Mouse (Mus musculus) forebrain, embryonic 10.5 days (tissue): Measurements from ENCODE around the gene Il31ra. TPM values are rescaled to one million over a fixed set of nuclear protein-coding genes. Genes with fewer than 3 reads are reported as not detected.
"Not testable (repeated sequence)": the region's sequence is repeated elsewhere in the genome, so short reads cannot be mapped to it uniquely, and the experiment has no call there.

Source experiments
- DNase-seq: peaks from one replicate; pipeline ENCODE4 v3.0.0-alpha.2; 2017; ENCODE audit warnings: low spot score; ENCODE audit errors: extremely low spot score
- H3K27ac ChIP-seq: fragments of 300-500 bp; sonication (generic); 2 replicates; pipeline ENCODE4 v1.5.1; 2016; ENCODE audit warnings: mild to moderate bottlenecking
- H3K27me3 ChIP-seq: fragments of 300-500 bp; sonication (generic); 2 replicates; pipeline ENCODE4 v1.6.1; 2016; ENCODE audit warnings: mild to moderate bottlenecking; ENCODE audit not compliant: poor library complexity, severe bottlenecking
- H3K36me3 ChIP-seq: fragments of 300-500 bp; sonication (generic); replicated peaks from 2 replicates; pipeline ENCODE4 v1.6.1; 2016; ENCODE audit warnings: mild to moderate bottlenecking, moderate library complexity
- H3K4me1 ChIP-seq: fragments of 300-500 bp; sonication (generic); 2 replicates; pipeline ENCODE4 v1.6.1; 2016
- H3K4me3 ChIP-seq: fragments of 300-500 bp; sonication (generic); 2 replicates; pipeline ENCODE4 v1.5.1; 2016; ENCODE audit warnings: mild to moderate bottlenecking, moderate library complexity
- H3K9me3 ChIP-seq: fragments of 300-500 bp; sonication (generic); 2 replicates; pipeline ENCODE4 v1.6.1; 2016; ENCODE audit warnings: mild to moderate bottlenecking, moderate library complexity
- WGBS: fragments of 180-500 bp; shearing (Covaris S2); methylation state at CpG from one replicate; pipeline ENCODE4 v1.1.7; 2016; 5-methylcytosine and 5-hydroxymethylcytosine counted together
- polyA plus RNA-seq: library from polyadenylated mRNA; unstranded; fragments of >200 nt; fragmentation: Nextera tagmentation; extraction: Ambion mirVana; gene quantifications from 2 replicates; pipeline ENCODE4 v1.2.1, GENCODE M21; 2016

The Il31ra gene
- polyA plus RNA-seq, result not detected in 2 replicates

GRCm38 (mm10) chr13:112594260-112594659 is at the start of gene Il31ra:
Gene Il31ra, minus strand, starts transcription at chr13:112594360.
- DNase-seq, H3K9me3 ChIP-seq, H3K27me3 ChIP-seq, H3K4me3 ChIP-seq, H3K27ac ChIP-seq, H3K4me1 ChIP-seq, H3K36me3 ChIP-seq: not testable (repeated sequence)
- 89% methylated on average over 6 of the region's 8 CpGs for WGBS

- 92% methylated on average over 3 of the region's 3 CpGs for WGBS
- H3K27ac ChIP-seq, result no peak overlapping the region
- no peak overlapping the region for H3K4me3 ChIP-seq
- H3K9me3 ChIP-seq, result no peaks in the 10 kb centered on the region
- no peaks in the 10 kb centered on the region for H3K4me1 ChIP-seq
- no peaks in the 10 kb centered on the region for H3K27me3 ChIP-seq
- no peaks in the 10 kb centered on the region for H3K36me3 ChIP-seq
- no peak for DNase-seq
Measured at GRCm38 (mm10) chr13:112642897-112643296, 48.7 kb upstream of the Il31ra start.

- no peak for DNase-seq
- Histone ChIP-seq H3K27me3 (no peaks in the 10 kb centered on the region), H3K4me1 (no peaks in the 10 kb centered on the region), H3K27ac (no peak overlapping the region), H3K36me3 (no peaks in the 10 kb centered on the region), H3K4me3 (no peak overlapping the region), H3K9me3 (no peaks in the 10 kb centered on the region)
- WGBS, result 61% methylated on average over 4 of the region's 4 CpGs
Measured at GRCm38 (mm10) chr13:112639111-112639510, 45.0 kb upstream of the Il31ra start.

- H3K9me3 ChIP-seq, result no peaks in the 10 kb centered on the region
- 54% methylated on average over 3 of the region's 3 CpGs for WGBS
- no peak for DNase-seq
- no peak overlapping the region for H3K4me3 ChIP-seq
- H3K27me3 ChIP-seq, result no peaks in the 10 kb centered on the region
- no peaks in the 10 kb centered on the region for H3K36me3 ChIP-seq
- H3K27ac ChIP-seq, result no peak overlapping the region
- H3K4me1 ChIP-seq, result no peaks in the 10 kb centered on the region
Measured at GRCm38 (mm10) chr13:112636498-112636897, 42.3 kb upstream of the Il31ra start.

- no peak for DNase-seq
- no peaks in the 10 kb centered on the region for H3K4me1 ChIP-seq
- 70% methylated on average over 7 of the region's 7 CpGs for WGBS
- no peaks in the 10 kb centered on the region for H3K36me3 ChIP-seq
- H3K27ac ChIP-seq, result no peak overlapping the region
- no peak overlapping the region for H3K4me3 ChIP-seq
- no peaks in the 10 kb centered on the region for H3K9me3 ChIP-seq
- H3K27me3 ChIP-seq, result no peaks in the 10 kb centered on the region
Measured at GRCm38 (mm10) chr13:112635174-112635837, 41.1 kb upstream of the Il31ra start.

- Histone ChIP-seq H3K9me3 (no peaks in the 10 kb centered on the region), H3K4me1 (no peaks in the 10 kb centered on the region), H3K27ac (no peak overlapping the region), H3K4me3 (no peak overlapping the region), H3K27me3 (no peaks in the 10 kb centered on the region), H3K36me3 (no peaks in the 10 kb centered on the region)
- no peak for DNase-seq
Measured at GRCm38 (mm10) chr13:112625566-112625965, 31.4 kb upstream of the Il31ra start.

- no peak for DNase-seq
- Histone ChIP-seq H3K27ac (no peak overlapping the region), H3K36me3 (no peaks in the 10 kb centered on the region), H3K4me1 (no peaks in the 10 kb centered on the region), H3K9me3 (no peaks in the 10 kb centered on the region), H3K27me3 (no peaks in the 10 kb centered on the region), H3K4me3 (no peak overlapping the region)
- 77% methylated on average over 3 of the region's 3 CpGs for WGBS
Measured at GRCm38 (mm10) chr13:112624622-112625021, 30.5 kb upstream of the Il31ra start.

- 71% methylated on average over 7 of the region's 7 CpGs for WGBS
- no peak overlapping the region for H3K27ac ChIP-seq
- no peak for DNase-seq
- H3K9me3 ChIP-seq, result no peaks in the 10 kb centered on the region
- no peaks in the 10 kb centered on the region for H3K36me3 ChIP-seq
- no peaks in the 10 kb centered on the region for H3K4me1 ChIP-seq
- H3K27me3 ChIP-seq, result no peaks in the 10 kb centered on the region
- no peak overlapping the region for H3K4me3 ChIP-seq
Measured at GRCm38 (mm10) chr13:112623656-112624055, 29.5 kb upstream of the Il31ra start.

GRCm38 (mm10) chr13:112621592-112621991 is 27.4 kb upstream of the Il31ra start:
- no peak for DNase-seq
- Histone ChIP-seq H3K27me3 (no peaks in the 10 kb centered on the region), H3K4me3 (no peak overlapping the region), H3K9me3 (no peaks in the 10 kb centered on the region), H3K36me3 (no peaks in the 10 kb centered on the region), H3K27ac (no peak overlapping the region), H3K4me1 (no peaks in the 10 kb centered on the region)
- WGBS, result 79% methylated on average over 3 of the region's 3 CpGs

- H3K4me3 ChIP-seq, result no peak overlapping the region
- no peaks in the 10 kb centered on the region for H3K9me3 ChIP-seq
- DNase-seq, result no peak
- no peak overlapping the region for H3K27ac ChIP-seq
- no peaks in the 10 kb centered on the region for H3K36me3 ChIP-seq
- WGBS, result 92% methylated on average over 3 of the region's 3 CpGs
- H3K4me1 ChIP-seq, result no peaks in the 10 kb centered on the region
- no peaks in the 10 kb centered on the region for H3K27me3 ChIP-seq
Measured at GRCm38 (mm10) chr13:112608606-112609005, 14.4 kb upstream of the Il31ra start.

GRCm38 (mm10) chr13:112604411-112604810 is 10.3 kb upstream of the Il31ra start:
- Histone ChIP-seq H3K27me3 (no peaks in the 10 kb centered on the region), H3K4me3 (no peak overlapping the region), H3K36me3 (no peaks in the 10 kb centered on the region), H3K27ac (no peak overlapping the region), H3K9me3 (no peaks in the 10 kb centered on the region), H3K4me1 (no peaks in the 10 kb centered on the region)
- no peak for DNase-seq
- WGBS, result 78% methylated on average over 4 of the region's 4 CpGs

GRCm38 (mm10) chr13:112603839-112604238 is 9.7 kb upstream of the Il31ra start:
- Histone ChIP-seq H3K4me1 (no peaks in the 10 kb centered on the region), H3K36me3 (no peaks in the 10 kb centered on the region), H3K27ac (no peak overlapping the region), H3K27me3 (no peaks in the 10 kb centered on the region), H3K9me3 (no peaks in the 10 kb centered on the region), H3K4me3 (no peak overlapping the region)
- 95% methylated on average over 1 of the region's 1 CpGs for WGBS
- DNase-seq, result no peak

- Histone ChIP-seq H3K4me1 (no peaks in the 10 kb centered on the region), H3K9me3 (no peaks in the 10 kb centered on the region)
- 86% methylated on average over 2 of the region's 2 CpGs for WGBS
Measured at GRCm38 (mm10) chr13:112602607-112603006, 8.4 kb upstream of the Il31ra start.

GRCm38 (mm10) chr13:112590254-112590653 is 3.9 kb downstream of the Il31ra start:
- no peak overlapping the region for H3K4me3 ChIP-seq
- H3K27ac ChIP-seq, result no peak overlapping the region
- H3K9me3 ChIP-seq, result no peaks in the 10 kb centered on the region
- H3K27me3 ChIP-seq, result no peaks in the 10 kb centered on the region
- no peak for DNase-seq
- H3K4me1 ChIP-seq, result no peaks in the 10 kb centered on the region
- no peaks in the 10 kb centered on the region for H3K36me3 ChIP-seq
- 63% methylated on average over 2 of the region's 2 CpGs for WGBS

More at GRCm38 (mm10) chr13:112602607-112603006, 8.4 kb upstream of the Il31ra start:
- no peak overlapping the region for H3K27ac ChIP-seq
- H3K36me3 ChIP-seq, result no peaks in the 10 kb centered on the region
- H3K27me3 ChIP-seq, result no peaks in the 10 kb centered on the region
- DNase-seq, result no peak
- no peak overlapping the region for H3K4me3 ChIP-seq
